Mouse (Mus musculus) megakaryocyte-erythroid progenitor cell, adult 5-6 weeks (primary cell): ENCODE data around the gene Tmem209. TPM values are rescaled to one million over a fixed set of nuclear protein-coding genes. Genes with fewer than 3 reads are reported as not detected.

Experiments used
- ATAC-seq: replicated peaks from 2 replicates; pipeline ENCODE4 v1.8.0; 2016; ENCODE audit warnings: mild to moderate bottlenecking, inconsistent platforms; ENCODE audit not compliant: severe bottlenecking, poor library complexity, low FRiP score, low TSS enrichment
- total RNA-seq, 2 experiments: library from RNA; stranded (forward) in 1 of 2; stranded (reverse) in 1 of 2; fragments of 200-1000, 215-1000 nt in 1 of 2; fragments of >200 nt in 1 of 2; fragmentation: Nextera tagmentation in 1 of 2; gene quantifications; 2 replicates each; pipeline ENCODE4 v1.2.3; 2014 to 2017

Gene Tmem209
- total RNA-seq, 2 experiments from 2014 or later: 35.8 to 62.6 TPM

- no peak for ATAC-seq
Measured at GRCm38 (mm10) chr6:30469370-30469769, 40.2 kb downstream of the Tmem209 start.

DNA sequence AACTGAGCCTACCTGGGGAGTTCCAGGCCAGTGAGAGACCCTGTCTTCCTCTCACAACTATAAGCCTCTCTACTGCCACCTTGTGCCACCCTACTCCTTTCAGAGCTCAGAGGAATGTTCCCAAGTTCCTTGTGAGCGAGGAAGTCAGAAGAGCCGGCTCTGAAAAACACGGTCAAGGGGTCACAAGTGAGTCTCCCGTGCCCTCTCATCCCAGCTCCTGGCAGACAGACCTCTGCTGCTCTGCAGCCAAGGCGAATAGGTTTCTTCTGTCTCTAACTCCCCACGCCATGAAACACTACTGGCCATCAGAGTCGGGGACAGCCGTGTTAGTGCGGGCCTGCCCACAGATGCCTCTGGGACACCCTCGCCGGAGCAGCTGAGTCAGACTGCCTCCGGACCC is 40.9 kb downstream of the Tmem209 start:
- ATAC-seq: no peak

GRCm38 (mm10) chr6:30468058-30468457 is 41.5 kb downstream of the Tmem209 start:
- no peak for ATAC-seq

GRCm38 (mm10) chr6:30465586-30465985 is 44.0 kb downstream of the Tmem209 start:
- no peak for ATAC-seq

GRCm38 (mm10) chr6:30462822-30463221 is 46.8 kb downstream of the Tmem209 start:
- ATAC-seq: no peak

- no peak for ATAC-seq
Measured at GRCm38 (mm10) chr6:30461755-30462344, 47.7 kb downstream of the Tmem209 start.

DNA sequence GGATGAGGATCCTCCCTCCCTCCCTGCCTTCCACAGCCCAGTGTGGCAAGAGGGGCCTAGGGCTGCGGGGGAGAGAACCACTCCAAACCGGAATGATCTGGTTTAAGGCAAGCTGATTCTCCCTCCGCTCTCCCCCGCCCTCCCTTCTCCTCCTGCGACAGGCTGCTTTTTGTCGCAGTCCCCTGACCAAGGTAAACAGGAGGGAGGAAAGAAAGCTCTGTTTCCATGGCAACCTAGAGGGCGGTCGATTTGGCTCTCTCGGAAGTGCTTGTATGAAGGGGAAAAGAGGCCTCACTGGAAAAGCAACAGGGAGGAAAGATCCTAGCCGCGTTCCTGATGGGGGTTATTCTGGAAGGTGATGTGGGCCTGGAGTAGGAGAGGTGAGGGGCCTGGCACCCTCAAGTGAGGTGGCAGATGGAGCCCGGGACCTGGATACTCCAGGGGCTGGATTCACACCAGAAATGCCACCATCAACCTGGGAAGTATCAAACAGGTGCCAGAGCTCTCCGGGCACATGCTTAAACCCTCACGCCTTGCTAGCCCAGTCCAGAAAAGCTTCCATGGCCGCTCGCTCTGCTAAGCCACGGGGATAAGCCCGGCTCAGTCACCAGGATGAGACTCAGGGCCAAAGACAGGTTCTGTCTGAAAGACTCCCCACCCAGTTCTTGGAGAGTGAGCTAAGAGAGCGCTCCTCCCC is 48.7 kb downstream of the Tmem209 start:
- ATAC-seq: no peak

GRCm38 (mm10) chr6:30459811-30460749 is 49.5 kb downstream of the Tmem209 start:
- ATAC-seq: peak; percentile 83

- ATAC-seq: no peak
Measured at GRCm38 (mm10) chr6:30459056-30459747, 50.4 kb downstream of the Tmem209 start.

GRCm38 (mm10) chr6:30458626-30459025 is 51.0 kb downstream of the Tmem209 start:
- ATAC-seq: no peak

DNA sequence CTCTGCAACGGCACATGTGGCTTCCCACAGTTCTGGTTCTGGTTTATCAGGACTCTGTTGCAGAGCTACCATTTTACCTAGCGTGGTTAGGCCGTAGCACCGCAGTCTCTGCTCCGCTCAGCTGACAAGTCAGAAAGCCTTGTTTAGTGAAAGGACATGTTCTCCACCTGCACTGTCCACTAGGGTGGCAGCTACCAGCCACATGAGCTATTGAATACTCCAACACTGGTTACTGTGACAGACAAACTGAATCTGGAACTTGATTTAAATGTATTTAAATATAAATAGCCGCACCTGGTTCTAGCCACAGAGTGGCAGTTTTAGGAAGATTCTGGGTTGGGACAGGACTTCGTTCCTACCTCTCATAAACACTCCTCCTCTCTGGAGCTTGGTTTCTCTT is 52.6 kb downstream of the Tmem209 start:
- no peak for ATAC-seq

- no peak for ATAC-seq
Measured at GRCm38 (mm10) chr6:30439576-30439975, 70.0 kb downstream of the Tmem209 start.

- ATAC-seq: no peak
Measured at GRCm38 (mm10) chr6:30437054-30437453, 72.5 kb downstream of the Tmem209 start.

GRCm38 (mm10) chr6:30436476-30436875 is 73.1 kb downstream of the Tmem209 start:
- no peak for ATAC-seq

DNA sequence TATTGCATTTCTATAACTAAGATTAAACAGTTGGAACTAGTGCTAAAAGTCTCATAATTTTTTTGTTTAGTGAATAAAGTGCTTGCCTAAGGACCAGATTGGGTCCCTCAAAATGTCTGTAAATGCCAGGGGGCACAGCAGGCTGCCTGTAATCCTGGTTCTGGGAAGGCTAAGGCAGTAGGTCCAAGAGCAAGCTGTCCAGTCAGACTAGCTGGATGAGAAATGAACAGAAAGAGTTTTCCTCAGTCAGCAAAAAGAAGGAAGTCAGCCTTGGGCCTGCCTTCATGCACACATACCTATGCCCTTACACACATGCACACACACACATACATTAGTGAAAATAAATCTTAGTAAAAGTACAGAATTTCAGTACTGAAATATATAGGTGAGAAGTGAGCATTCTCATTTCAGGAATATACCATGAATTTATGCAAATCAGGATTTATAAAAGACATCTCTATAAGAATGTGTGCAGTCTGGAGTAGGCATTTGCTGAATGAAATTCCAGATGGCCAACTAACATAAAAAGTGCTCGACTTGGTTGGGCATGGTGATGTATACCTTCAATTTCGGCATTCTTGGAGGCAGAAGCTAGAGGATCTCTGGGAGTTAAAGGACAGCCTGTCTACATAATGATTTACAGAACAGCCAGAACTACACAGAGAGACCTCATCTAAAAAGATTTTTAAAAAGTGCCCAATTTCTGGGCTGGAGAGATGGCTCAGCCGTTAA is 77.0 kb downstream of the Tmem209 start:
- ATAC-seq: no peak
